Mouse (Mus musculus) stomach, postnatal 0 days (tissue): ENCODE data around the gene Sc5d. TPM values are rescaled to one million over a fixed set of nuclear protein-coding genes. Genes with fewer than 3 reads are reported as not detected.

Experiments used
- ATAC-seq: fragments of 200-750 bp; cut with Nextera tagmentation; 2 replicates; pipeline ENCODE4 v1.8.0; 2017; ENCODE audit not compliant: low FRiP score, low TSS enrichment
- DNase-seq: peaks from one replicate; pipeline ENCODE4 v3.0.0-alpha.2; 2016; ENCODE audit warnings: low spot score
- H3K27ac ChIP-seq: fragments of 300-500 bp; sonication (generic); replicated peaks from 2 replicates; pipeline ENCODE4 v1.5.1; 2014; ENCODE audit warnings: mild to moderate bottlenecking, control low read depth
- H3K27me3 ChIP-seq: fragments of 300-500 bp; sonication (generic); 2 replicates; pipeline ENCODE4 v1.6.1; 2014; ENCODE audit warnings: low read length; ENCODE audit not compliant: control insufficient read depth, insufficient read depth
- H3K36me3 ChIP-seq: fragments of 300-500 bp; sonication (generic); 2 replicates; pipeline ENCODE4 v1.6.1; 2014; ENCODE audit warnings: low read length, mixed read lengths; ENCODE audit not compliant: control insufficient read depth, insufficient read depth
- H3K4me1 ChIP-seq: fragments of 300-500 bp; sonication (generic); replicated peaks from 2 replicates; pipeline ENCODE4 v1.6.1; 2014; ENCODE audit warnings: antibody characterized with exemption; ENCODE audit not compliant: control insufficient read depth, insufficient read depth
- H3K4me2 ChIP-seq: fragments of 300-500 bp; sonication (generic); replicated peaks from 2 replicates; pipeline ENCODE4 v1.6.1; 2014; ENCODE audit warnings: low read depth, mild to moderate bottlenecking, control low read depth, moderate library complexity
- H3K4me3 ChIP-seq: fragments of 300-500 bp; sonication (generic); 2 replicates; pipeline ENCODE4 v1.5.1; 2014; ENCODE audit warnings: low read depth, low read length, control low read depth
- H3K9ac ChIP-seq: fragments of 300-500 bp; sonication (generic); 2 replicates; pipeline ENCODE4 v1.6.1; 2014; ENCODE audit warnings: mild to moderate bottlenecking, low read length, control low read depth, mixed read lengths
- H3K9me3 ChIP-seq: fragments of 300-500 bp; sonication (generic); 2 replicates; pipeline ENCODE4 v1.6.1; 2016; ENCODE audit warnings: low read length; ENCODE audit not compliant: control insufficient read depth
- CTCF ChIP-seq: IDR thresholded peaks from 2 replicates; pipeline ENCODE4 v1.5.1; 2016; ENCODE audit warnings: antibody characterized with exemption, low read depth, mild to moderate bottlenecking, moderate library complexity
- EP300 ChIP-seq: optimal IDR thresholded peaks from 2 replicates; pipeline ENCODE3; 2016; ENCODE audit warnings: antibody characterized with exemption
- WGBS: fragments of 180-500 bp; shearing (Covaris S2); extraction: QIAGEN DNeasy Blood & Tissue Kit; methylation state at CpG from one replicate; pipeline ENCODE4 v1.1.7; 2014; 5-methylcytosine and 5-hydroxymethylcytosine counted together
- polyA plus RNA-seq: library from polyadenylated mRNA; unstranded; fragments of >200 nt; fragmentation: Nextera tagmentation; extraction: Ambion mirVana; gene quantifications from 2 replicates; pipeline ENCODE4 v1.2.1, GENCODE M21; 2015

The Sc5d gene
- polyA plus RNA-seq, 1 experiment from 2014 or later = 110 TPM

DNA sequence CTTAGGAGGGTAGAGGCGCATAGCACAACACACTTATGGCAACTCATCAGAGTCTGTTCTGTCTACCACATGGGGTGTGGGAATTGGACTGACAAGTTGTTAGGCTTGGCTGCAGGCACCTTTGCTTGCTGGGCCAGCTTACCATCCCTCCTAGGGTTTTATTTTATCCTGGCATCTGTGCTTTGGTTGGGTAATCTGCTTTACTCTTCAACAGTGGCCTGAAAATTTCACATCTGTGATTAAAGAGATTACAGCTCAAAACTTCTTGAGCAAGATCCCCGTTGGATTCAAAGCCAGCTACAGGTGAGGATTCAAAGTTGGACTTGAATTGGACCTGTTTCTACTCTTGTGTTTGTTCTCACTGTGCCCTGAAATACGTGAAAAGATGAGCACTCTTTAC lies 29.5 kb upstream of the Sc5d start:
- Histone ChIP-seq H3K4me3 (no peak overlapping the region), H3K36me3 (no peaks in the 10 kb centered on the region), H3K27ac (no peak overlapping the region), H3K27me3 (no peaks in the 10 kb centered on the region), H3K4me2 (no peak overlapping the region), H3K9ac (no peak overlapping the region), H3K4me1 (no peaks in the 10 kb centered on the region), H3K9me3 (no peaks in the 10 kb centered on the region)
- TF ChIP-seq CTCF (no peak), EP300 (no peak)
- ATAC-seq (no peak), DNase-seq (no peak)
- 71% methylated on average over 3 of the region's 3 CpGs for WGBS

DNA sequence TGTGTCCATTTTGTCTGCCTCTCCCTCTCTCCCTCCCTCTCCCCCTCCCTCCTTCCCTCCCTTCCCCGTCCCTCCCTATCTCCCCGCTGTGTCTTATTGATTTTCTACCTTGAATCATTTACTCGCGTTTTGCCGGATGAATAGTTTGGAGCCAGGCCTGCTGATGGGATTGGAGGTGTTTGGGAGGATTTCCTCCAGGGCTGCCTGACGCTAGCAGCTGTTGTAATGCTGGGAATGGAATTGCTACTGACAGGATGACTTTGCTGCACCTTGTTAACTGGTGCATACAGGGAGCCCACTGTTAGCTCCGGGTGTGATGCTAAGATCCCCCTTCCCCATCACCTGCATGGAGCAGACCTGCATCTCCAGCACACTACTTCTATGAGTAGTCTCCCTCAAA lies 29.0 kb upstream of the Sc5d start:
- Histone ChIP-seq H3K36me3 (no peaks in the 10 kb centered on the region), H3K4me1 (no peaks in the 10 kb centered on the region), H3K9ac (no peak overlapping the region), H3K27ac (no peak overlapping the region), H3K4me3 (no peak overlapping the region), H3K4me2 (no peak overlapping the region), H3K9me3 (no peaks in the 10 kb centered on the region), H3K27me3 (no peaks in the 10 kb centered on the region)
- DNase-seq (no peak), ATAC-seq (no peak)
- TF ChIP-seq EP300 = no peak
- TF ChIP-seq CTCF = no peak
- WGBS = 47% methylated on average over 7 of the region's 7 CpGs

DNA sequence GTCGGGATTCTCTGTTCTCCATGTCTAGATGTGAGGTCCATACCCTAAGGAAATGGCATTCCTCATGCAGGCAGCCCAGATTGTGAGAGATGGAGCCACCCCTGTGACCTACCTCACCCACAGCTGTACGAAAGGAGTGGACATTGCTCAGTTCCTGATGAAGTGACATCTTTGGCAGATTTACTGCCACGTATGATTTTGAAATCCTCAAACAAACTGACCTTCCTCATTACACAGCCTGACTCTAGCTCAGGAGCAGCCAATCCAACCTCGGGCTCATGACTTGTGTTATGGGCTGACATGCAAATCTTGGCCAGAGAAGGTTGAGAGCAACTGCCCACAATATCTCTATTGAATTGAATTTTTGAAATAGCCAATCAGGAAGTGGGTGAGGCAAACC lies 15.6 kb upstream of the Sc5d start:
- Histone ChIP-seq H3K4me3 (no peak overlapping the region), H3K36me3 (no peaks in the 10 kb centered on the region), H3K27ac (no peak overlapping the region), H3K27me3 (no peaks in the 10 kb centered on the region), H3K4me1 (no peaks in the 10 kb centered on the region), H3K9me3 (no peaks in the 10 kb centered on the region), H3K4me2 (no peak overlapping the region), H3K9ac (no peak overlapping the region)
- 61% methylated on average over 4 of the region's 4 CpGs for whole genome bisulfite sequencing
- TF ChIP-seq EP300 (no peak), CTCF (no peak)
- no peak for DNase-seq
- no peak for ATAC-seq

DNA sequence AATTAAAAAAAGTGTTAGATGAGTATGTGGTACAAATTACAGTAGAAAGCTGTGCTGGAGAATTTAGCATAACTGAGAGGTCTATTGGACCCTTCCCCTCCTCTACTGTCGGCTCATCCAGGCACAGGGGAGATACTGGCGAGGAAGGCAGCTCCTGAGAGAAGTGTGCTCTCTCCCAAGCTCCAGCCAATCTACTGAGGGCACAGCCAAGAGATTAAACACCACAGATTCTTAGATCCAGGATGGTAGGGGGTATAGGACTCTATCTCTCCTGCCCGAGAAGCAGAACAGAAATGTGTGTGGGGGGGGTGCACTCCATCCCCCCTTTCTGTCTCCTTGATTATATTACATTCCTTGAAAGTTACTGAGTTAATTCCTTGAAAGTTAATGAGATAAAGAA lies 14.0 kb upstream of the Sc5d start:
- DNase-seq = no peak
- Histone ChIP-seq H3K4me3 (no peak overlapping the region), H3K4me2 (no peak overlapping the region), H3K9me3 (no peaks in the 10 kb centered on the region), H3K4me1 (no peaks in the 10 kb centered on the region), H3K9ac (no peak overlapping the region), H3K27me3 (no peaks in the 10 kb centered on the region), H3K36me3 (no peaks in the 10 kb centered on the region), H3K27ac (no peak overlapping the region)
- TF ChIP-seq CTCF (no peak), EP300 (no peak)
- WGBS = 86% methylated on average over 3 of the region's 3 CpGs
- no peak for ATAC-seq

DNA sequence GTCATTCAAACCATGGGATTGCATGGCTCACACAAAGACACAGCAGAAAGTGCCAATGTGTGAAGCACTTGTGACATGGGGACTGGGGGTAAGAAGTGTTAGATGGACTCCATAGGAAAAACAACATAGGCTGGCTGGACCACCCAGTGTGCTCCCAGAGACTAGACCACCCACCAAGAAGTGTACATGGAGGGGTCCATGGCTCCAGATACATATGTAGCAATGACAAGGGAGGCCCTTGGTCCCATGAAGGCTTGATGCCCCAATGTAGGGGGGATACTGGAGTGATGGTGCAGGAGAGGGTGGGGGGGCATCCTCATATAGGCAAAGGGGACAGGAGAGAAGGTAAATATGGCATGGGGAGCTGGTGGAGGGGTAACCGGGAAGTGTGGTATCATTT lies 13.6 kb upstream of the Sc5d start:
- Histone ChIP-seq H3K4me2 (no peak overlapping the region), H3K9ac (no peak overlapping the region), H3K9me3 (no peaks in the 10 kb centered on the region), H3K36me3 (no peaks in the 10 kb centered on the region), H3K4me3 (no peak overlapping the region), H3K27me3 (no peaks in the 10 kb centered on the region), H3K4me1 (no peaks in the 10 kb centered on the region), H3K27ac (no peak overlapping the region)
- ATAC-seq (no peak), DNase-seq (no peak)
- TF ChIP-seq CTCF = no peak
- TF ChIP-seq EP300 = no peak
- WGBS = 72% methylated on average over 1 of the region's 1 CpGs

DNA sequence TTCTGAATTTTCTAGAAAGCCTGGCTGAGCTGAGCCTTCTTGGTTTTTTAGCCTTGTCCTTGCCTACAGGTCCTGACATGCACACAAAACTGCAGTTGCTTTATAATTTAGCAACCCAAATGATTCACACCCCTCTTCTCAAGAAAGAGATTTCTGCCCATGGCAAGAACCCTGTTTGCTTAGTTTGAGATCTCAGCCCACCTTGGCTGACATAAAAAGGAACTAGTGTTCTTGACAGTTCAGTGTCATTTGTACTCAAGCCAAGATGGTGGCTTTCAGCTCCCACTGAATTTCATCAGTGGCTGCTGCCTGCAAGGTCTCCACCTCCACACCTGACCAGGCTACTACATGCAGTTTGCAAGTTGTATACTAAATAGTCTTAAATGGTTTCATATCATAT lies 13.1 kb upstream of the Sc5d start:
- ATAC-seq (no peak), DNase-seq (no peak)
- no peak overlapping the region for H3K4me2 ChIP-seq
- H3K4me1 ChIP-seq = no peaks in the 10 kb centered on the region
- H3K9me3 ChIP-seq = no peaks in the 10 kb centered on the region
- H3K9ac ChIP-seq = no peak overlapping the region
- H3K27ac ChIP-seq = no peak overlapping the region
- no peaks in the 10 kb centered on the region for H3K36me3 ChIP-seq
- no peak for TF ChIP-seq EP300
- no peak for TF ChIP-seq CTCF
- no peaks in the 10 kb centered on the region for H3K27me3 ChIP-seq
- H3K4me3 ChIP-seq = no peak overlapping the region
